Mouse (Mus musculus) left cerebral cortex, adult 9 months (tissue): ENCODE data around the gene Syne1.
A peak's percentile ranks its signal among the peaks of the same experiment; 100 is the strongest.

Experiments
- DNase-seq, 2 experiments: peaks; one replicate each; pipeline ENCODE4 v3.0.0; 2022; ENCODE audit warnings: low spot score in 2 of 2

Syne1 gene

DNA sequence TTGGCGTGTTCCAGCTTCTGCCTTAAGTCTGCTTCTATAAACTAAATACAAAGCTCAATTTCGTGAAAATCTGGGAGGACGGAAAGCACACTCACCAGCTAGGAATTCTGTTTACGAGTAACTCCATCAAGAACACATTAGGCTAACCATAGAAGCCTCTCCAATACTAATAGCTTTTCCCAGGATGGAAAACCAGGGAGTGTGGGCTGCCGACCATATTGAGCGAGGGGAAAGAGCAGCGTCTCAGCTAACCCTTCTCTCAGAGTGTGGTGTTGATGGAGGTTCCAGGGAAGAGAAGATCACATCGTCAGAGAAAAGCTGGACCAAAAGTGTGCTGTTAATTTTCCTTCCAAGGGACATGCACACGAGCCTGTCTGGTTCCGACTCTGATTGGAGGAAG is 241.9 kb downstream of the Syne1 start:
- no peak for DNase-seq

DNA sequence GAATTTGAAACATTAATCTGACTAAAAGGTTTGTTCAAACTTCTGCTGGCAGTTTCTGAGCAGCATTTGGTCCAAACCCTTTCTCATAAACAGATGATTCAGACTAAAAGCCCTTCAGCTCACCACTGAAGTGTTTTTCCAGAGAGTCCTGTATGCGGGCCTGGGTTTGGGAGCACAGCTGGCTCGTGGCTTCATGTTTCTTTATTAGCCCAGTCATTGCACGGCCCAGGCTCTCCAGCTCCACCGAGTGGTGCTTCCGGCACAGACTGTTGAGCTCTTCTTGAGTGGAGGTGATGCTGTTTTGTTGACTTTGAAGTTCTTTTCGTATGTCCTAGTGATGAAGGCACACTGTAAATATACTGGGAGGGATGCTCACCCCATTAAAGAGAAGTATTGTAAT is 245.7 kb downstream of the Syne1 start:
- DNase-seq = no peak

DNA sequence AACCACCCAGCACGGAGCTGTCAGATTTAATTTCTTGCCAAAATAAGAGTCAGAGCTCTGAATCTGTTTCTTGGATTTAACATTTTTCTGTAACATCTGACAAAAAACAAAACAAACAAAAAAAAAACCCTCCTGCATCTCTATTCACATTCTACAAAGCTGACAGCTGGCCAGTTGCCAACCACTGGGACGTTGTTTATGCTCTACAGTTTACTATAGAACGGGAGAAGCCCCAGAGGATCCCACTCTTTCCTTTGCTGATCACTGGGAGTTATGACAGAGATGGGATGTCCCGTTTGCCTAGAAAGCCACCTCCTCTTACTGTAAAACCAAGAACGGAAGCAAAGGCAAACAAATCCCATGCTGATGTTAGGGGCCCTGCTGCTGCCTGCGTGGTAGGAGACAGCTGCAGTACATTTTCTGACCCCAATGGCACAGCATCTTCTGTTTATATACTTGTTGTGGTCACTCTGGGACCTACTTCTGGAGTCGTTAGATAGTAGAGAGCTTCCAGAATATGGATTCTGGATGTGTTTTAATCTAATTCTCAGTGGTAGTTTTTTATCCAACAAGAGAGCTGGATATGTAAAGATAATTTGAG is 255.9 kb downstream of the Syne1 start:
- DNase-seq = no peak

DNA sequence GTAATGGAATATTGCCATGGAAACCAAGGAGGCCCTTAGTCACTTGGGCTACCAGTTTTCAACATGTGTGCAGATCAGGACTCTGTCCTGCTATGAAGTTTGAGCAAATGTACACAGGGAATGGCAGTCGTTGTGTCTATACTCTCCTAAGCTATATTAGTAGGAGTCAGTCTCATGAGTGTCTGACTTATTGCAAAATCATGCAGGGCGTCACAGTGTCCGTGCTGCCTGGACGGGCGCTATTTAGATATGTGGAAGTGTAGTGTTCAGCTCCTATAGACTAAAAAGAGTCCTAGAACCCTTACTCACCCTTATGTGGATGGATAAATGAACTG is 261.7 kb downstream of the Syne1 start:
- DNase-seq = no peak

DNA sequence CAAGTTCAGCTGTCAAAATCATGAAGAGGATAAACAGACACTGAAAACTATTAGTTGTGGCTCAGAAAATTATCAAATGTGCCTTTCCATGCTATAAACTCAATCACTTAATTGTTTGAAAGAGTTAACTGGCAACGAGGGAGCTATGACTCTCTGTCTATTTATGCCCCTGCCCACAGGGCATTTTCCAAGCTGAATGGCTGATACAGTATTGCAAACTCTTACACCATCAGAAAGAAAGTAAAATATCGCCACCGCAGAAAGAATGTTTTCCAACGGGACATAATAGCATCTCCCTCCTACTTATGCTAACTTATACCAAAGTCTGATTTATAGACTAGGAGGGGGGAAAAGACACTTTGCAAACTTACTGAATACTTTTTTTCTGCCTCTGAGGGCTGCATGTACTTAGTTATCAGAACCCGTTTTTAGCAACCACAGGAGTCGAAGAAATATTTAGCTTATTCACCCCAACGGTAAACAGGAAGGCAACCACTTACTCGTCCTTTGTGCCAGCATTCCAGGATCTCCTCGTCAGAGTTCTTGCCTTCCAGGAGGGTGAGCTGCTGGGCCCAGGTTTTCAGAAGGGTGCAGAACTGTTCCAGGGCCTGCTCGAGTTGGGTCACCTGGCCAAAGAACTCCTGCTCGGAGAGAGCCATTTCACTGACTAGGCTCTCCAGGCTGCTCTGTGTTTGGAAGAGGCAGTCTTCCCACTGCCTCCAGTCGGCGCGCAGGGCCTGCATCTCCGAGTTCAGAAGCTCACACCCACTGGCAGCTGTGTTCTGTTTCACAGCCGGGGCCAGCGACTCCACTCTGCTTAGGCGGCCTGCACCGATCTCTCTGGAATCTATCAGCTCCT is 262.3 kb downstream of the Syne1 start:
- DNase-seq = peak; percentile 45 to 65

DNA sequence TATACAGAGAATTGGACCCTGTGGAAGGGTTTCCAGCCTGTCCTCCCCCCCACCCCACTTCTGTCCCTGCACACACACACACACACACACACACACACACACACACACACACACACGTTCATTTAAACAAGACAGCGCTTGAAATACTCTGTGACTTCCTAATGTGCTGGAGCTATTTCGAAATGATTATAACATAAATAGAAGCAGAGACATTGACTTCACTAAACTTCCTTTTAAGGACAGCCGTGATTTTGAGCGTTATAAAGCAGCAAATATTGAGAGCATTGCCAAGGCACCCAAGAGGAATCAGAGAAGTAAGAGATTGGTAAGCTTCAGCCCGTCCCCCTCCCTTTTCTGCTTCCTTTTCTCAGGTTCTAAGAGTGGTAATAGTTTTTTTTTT is 263.0 kb downstream of the Syne1 start:
- no peak for DNase-seq

DNA sequence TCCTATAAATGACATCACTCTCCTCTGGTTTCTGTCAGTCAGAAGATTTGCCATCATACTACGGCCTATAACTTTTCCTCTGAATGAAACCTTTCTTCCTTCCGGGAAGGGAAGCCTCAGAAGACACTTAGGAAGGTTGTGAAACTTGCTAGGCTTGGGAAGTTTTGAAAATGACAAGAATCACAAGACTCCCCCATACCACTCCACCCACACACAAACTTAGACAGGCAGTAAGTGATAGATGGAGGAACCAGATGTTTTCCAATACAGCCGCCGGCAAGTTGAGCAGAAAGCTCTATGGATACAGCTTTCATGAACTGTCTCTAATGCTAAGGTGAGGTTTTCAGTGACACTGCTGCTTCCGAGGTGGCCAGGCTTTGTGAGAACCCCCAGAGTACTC is 275.5 kb downstream of the Syne1 start:
- DNase-seq = no peak

DNA sequence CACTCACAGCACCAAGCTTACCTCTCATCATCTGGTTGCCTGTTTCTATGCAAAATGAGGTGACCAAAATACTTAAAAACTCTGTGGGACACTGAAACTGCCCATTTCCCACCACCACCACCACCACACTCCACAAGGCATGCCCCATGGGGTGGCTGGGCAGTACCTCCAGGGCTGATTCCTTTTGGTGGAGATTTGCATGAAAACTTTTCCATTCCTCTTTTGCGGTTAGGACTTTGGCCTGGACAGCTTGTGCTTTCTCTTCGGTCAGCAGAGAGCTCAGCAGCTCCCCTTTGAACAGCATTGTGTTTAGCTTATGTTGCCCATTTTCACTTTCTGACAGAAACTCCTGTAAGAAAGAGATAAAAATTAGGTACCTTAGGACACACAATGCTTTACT is 280.6 kb downstream of the Syne1 start:
- no peak for DNase-seq

DNA sequence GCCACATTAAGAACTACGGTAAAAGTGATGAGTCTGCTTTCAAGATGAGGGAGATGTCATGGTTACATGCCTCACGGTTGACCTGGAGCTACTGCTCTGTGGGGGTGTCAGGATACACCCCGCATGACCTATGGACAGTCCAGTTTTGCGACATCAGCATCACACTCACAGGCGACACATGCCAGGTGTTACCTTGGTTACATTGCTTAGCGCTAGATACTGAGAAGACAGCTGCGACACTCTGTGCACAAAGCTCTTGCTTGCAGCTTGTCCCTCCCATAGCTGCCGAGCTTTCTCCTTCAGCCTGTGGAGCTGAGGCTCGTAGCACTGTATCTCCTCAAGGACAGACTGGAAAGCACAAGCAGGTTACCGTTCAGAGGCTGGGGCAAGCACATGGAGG is 286.9 kb downstream of the Syne1 start:
- DNase-seq = peak in 1 of 2 experiments; percentile 34

DNA sequence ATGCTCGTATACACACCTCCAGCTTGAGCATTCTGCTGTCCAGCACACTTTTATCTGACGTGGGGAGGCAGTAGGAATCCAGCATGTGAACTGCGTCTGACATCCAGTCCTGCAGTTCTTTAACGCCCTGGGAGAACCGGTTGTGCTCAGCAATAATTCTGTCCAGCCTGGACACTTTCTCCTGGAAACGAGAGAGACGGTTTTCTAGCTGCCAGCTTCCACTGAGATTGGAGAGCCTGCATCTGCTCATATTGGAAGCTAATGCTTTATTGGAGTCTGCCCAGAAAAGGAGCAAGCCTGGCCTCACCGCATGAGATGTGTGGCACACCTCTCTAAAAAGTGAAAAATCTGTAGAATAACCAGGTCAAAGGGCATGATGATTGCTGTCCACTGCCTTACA is 288.6 kb downstream of the Syne1 start:
- no peak for DNase-seq

DNA sequence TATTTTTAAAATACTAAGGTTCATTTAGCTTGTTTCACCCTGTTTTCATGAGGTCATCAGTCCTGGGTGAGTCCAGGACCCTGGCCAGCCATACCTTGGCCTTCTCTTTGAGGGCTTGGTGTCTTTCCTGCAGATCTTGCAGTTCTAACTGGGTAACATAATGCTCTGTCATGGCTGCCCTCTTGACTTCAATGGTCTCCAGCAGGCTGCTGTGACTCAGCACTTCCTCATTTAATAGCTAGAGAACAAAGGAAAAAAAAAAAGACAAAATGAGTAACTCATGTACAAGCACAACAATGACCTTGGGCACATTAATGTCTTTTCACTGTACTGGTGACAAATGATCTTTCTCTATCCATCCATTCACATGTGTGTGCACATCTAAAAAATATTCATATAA is 294.6 kb downstream of the Syne1 start:
- DNase-seq = no peak

DNA sequence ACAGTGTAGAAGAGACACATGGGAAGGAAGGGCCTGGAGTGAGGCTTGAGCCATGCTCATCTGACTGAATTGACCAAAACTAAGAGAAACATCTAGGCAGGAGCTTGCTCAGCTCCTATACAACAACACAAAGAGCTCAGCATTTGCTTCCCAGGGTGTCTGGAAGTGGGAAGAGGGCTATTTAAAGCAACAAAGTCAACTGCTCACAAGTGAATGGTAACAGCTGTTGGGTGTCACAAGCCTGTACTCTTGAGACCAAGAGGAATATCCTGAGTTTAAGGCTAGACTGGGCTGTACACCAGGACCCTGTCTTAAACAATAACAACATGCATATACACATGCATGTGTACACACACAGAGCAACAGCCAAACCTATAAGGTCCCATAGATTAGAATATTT is 297.5 kb downstream of the Syne1 start:
- DNase-seq = no peak

DNA sequence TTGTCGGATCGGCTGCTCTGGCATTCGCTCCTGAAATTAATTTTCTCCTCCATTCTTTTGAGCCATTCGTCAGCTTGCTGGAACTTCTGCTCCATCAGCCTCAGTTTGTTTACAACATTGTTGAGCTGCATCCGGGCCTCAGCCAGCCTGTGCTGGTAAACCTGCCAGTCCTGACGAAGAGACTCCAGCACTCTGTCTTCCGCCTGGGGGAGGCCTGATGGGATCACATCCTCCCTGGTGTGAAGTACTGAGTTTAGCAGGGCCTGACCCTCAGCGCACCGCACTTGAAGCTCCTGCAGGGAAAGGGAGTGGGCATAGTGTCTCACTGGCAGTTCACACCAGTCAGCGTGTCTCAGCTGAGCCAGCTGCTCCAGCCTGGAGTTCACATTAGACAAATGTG is 300.6 kb downstream of the Syne1 start:
- DNase-seq = no peak

DNA sequence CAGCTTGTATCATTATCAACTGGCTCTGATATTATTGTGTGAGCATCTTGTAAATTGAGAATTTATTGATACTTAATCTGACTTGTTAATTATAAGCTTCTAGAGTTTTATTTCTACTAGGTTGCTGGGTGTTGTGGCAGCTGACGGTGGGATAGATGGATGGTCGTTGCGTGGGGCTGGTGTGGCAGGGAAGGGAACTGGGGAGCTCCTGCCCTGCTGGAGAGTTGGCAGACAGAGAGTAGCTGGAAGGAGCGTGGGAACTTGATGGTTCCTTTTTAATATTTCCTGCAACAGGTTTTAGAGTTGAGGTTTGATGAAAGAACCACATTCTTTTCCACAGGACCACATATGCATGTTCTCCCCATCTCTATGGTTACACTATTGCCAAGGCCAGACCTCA is 311.6 kb downstream of the Syne1 start:
- DNase-seq = no peak

DNA sequence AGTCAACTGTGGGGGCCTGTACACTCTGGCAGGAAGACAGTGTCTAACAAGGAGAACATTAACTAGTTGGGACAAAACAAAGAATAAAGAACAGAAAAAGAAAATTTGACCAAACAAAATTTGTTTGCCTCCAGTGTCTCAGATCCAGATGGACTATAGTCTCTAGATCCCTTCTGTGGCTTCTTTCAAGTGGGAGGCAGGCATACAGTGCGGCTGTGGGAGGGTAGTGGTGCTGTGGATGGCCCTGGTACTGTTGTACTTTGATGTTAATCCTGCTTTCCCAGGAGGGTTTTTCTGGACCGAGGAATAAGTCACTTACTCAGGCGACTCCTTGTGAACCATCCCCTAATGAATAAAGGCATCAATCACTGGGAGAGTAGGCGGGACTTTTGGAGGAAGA is 314.4 kb downstream of the Syne1 start:
- DNase-seq = no peak

DNA sequence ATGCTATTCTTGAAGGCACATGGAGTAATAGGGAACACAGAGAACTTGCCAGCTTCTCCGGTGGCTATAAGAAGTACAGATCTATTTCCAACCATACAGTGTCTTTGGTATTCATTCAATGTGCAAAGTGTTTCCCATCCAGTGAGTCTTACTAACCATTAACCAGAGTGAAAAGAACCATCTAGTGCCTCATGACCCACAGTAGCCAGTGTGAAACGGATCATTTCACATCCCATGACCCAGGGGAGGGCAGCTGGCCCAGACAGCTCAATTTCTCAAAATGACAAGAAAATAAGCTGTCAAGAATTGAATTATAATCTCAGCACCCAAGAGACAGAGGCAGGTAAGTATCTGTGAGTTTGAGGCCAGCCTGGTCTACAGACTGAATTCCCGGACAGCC is 315.1 kb downstream of the Syne1 start:
- DNase-seq = no peak

DNA sequence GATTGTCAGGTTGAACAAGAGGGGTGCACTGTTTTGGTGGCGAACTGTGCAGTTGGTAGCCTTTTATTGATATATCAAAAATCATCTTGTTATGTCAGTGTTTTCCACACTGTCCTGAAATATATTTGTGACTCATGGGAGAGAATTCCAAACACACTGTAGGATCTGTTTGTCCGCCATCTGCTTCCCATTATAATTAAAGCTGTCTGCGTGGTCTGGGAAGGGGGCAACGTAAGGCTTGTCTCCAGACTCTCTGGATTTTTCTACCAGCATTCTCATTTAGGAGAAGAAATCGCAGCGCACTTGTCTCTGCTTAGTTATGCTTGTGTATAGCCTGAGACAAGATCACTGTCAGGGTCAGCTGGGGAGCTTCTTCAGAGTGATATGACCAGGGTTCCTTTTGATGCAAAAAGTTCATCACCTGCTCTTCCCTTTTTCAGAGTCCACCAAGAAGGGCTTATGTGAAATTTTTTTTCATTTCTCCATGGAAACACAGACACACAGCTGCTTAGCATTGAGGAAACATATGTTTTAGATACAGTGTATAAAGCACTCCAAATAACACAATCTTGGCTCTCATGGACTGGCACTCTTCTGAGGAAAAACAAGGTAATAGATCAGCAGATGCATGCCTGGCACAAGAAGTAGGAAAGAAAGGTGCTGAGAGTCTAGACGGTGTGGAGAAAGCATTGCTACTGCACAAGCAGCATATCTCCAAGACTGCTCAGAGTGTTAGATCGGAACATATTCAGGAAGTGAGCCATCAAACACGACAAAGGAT is 316.4 kb downstream of the Syne1 start:
- DNase-seq = peak in 1 of 2 experiments; percentile 22

DNA sequence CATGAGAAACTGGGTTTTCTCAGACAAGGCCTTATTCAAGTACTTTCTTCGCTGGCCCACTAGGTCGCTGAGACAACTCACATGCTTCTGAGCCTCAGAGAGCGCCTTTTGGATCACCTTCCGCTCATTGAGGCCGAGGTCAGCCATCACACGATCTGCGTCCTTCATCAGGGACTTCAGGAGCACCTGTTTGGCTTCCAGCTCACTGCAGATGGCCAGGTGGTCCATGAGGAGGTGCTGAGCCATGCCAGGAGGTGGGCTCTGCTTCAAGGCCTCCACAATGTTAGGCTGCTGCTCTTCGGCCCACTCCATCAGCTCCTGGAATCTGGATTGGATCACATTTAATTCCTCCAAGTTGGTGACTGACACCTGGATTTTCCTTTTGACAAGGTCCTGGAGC is 322.2 kb downstream of the Syne1 start:
- no peak for DNase-seq

DNA sequence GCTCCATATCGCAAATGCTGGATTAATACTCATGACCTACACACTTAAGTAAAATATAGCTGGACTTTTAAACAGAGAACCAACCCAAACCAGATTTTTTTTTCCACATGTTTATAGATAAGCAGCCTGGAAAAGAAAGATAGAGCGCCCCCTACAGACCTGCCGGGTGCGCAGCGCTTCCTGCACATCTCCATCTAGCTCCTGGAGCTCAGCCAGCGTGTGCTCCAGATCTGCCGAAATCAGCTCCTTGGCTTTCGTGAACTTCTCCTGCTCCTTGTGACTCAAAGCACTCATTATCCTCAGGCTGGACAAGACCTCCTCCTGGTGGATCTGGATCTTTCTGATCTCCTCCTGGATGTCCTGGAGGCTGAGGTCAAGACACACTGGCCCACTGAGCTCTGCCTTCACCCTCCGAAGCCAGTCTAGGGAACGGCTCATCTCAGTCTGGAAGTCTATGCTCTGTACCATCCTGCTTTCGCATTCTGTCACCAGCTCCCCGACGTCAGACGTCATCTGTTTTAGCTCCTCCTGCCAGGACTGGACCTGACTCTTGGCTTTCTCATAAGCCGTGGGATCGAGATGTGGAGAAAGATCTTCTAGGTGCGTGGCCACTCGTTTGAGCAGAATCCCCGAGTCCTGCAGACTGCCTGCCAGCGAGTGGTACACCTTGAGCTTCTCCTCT is 323.7 kb downstream of the Syne1 start:
- DNase-seq = peak in 1 of 2 experiments; percentile 47

DNA sequence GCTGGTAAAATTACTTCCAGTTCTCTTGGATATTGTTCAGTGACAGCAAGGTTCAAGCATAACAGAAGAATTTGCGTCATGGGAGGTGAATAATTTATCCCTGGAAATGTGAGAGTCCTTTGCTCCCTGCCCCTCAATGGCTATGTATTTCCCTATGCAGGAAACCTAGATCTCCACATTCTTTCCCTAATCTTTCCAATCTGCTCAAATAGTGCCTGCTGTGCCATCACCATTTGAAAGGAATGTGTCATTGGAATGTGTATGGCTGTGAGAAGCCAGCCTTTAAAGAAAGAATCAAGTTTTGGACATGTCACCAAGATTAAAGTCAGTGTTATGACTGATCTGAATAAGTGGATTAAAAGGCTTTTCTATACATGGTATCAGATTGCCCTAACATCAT is 335.3 kb downstream of the Syne1 start:
- DNase-seq = no peak

DNA sequence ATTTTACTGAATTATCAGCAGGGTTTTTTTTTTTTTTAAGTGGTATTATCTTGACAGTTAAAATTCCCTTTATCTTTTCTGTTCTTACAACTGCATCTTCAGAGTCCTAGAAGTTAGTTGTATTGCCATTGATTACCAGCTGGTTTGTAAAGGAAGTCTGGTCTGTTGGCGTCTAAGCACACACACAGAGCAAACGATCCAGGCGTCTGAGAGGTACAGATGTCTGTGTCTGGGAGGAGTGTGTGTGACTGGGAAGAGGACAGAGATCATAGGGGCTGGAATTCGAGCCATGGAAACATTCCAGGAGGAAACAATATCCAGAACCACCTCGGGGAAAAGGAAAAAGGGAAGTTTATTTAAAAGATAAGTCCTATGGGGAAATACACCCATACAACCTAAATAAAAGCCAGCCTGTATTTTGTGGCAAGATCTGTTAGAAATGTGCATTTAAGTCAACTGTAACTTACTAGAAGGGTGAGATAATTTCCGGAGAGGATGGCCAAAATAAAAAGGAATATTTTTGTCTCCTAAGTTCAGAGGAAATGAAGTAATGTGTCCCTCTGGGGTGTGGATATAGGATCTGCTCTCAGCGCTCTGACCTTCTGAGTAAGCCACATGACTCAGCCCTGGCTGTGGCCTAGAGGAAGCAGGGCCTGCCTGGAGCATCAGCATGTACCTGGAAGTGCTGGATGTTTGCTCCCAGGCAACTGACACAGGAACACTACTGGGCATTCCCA is 343.2 kb downstream of the Syne1 start:
- DNase-seq = no peak

DNA sequence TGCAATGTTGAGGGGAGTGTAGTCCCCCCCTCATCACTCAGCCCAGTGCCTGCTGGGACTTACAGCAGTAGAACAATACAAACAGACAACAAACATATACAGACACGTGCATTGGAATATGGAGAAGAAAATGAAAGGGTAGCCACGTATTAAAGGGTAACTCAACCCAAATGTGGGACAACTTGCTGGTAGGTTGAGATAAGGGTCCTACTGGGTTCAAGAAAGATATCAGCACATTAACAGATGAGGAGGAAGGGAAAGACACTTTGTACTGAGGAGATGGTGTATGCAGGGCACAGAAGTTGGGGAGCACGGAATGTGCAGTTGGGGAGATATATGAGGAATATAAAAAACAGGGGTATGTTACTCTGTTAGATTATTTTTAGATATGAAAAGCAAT is 345.3 kb downstream of the Syne1 start:
- no peak for DNase-seq
